Mouse (Mus musculus) cerebellum, adult (tissue): ENCODE results near the gene Syne1.

Experiments
- ATAC-seq: cut with Nextera tagmentation; 2 replicates; pipeline ENCODE4 v1.9.2; 2017; ENCODE audit warnings: mild to moderate bottlenecking, moderate library complexity, mixed read lengths; ENCODE audit not compliant: insufficient number of reproducible peaks, low FRiP score, low TSS enrichment

The Syne1 gene

GRCm38 (mm10) chr10:5322562-5322961, 228.7 kb downstream of the Syne1 start:
- 0 out of 2 replicates have a peak, but pooled peaks have one; percentile 43 for ATAC-seq

- peak; percentile 74; the same call in 1 of the 2 replicates for ATAC-seq
Observed at GRCm38 (mm10) chr10:5317602-5318001, 233.7 kb downstream of the Syne1 start.

- no peak for ATAC-seq
Observed at GRCm38 (mm10) chr10:5312437-5312836, 238.8 kb downstream of the Syne1 start.

GRCm38 (mm10) chr10:5309961-5310713, 241.1 kb downstream of the Syne1 start:
- no peak for ATAC-seq

DNA sequence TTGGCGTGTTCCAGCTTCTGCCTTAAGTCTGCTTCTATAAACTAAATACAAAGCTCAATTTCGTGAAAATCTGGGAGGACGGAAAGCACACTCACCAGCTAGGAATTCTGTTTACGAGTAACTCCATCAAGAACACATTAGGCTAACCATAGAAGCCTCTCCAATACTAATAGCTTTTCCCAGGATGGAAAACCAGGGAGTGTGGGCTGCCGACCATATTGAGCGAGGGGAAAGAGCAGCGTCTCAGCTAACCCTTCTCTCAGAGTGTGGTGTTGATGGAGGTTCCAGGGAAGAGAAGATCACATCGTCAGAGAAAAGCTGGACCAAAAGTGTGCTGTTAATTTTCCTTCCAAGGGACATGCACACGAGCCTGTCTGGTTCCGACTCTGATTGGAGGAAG, 241.9 kb downstream of the Syne1 start:
- ATAC-seq, result no peak

GRCm38 (mm10) chr10:5305555-5305954, 245.7 kb downstream of the Syne1 start:
- ATAC-seq, result no peak

GRCm38 (mm10) chr10:5295291-5295891, 255.9 kb downstream of the Syne1 start:
- no peak for ATAC-seq

- no peak for ATAC-seq
Observed at GRCm38 (mm10) chr10:5289575-5289909, 261.7 kb downstream of the Syne1 start.

GRCm38 (mm10) chr10:5288716-5289574, 262.3 kb downstream of the Syne1 start:
- ATAC-seq, result peak; percentile 36; the same call in 1 of the 2 replicates

DNA sequence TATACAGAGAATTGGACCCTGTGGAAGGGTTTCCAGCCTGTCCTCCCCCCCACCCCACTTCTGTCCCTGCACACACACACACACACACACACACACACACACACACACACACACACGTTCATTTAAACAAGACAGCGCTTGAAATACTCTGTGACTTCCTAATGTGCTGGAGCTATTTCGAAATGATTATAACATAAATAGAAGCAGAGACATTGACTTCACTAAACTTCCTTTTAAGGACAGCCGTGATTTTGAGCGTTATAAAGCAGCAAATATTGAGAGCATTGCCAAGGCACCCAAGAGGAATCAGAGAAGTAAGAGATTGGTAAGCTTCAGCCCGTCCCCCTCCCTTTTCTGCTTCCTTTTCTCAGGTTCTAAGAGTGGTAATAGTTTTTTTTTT, 263.0 kb downstream of the Syne1 start:
- ATAC-seq, result no peak

GRCm38 (mm10) chr10:5275769-5276168, 275.5 kb downstream of the Syne1 start:
- ATAC-seq, result no peak

DNA sequence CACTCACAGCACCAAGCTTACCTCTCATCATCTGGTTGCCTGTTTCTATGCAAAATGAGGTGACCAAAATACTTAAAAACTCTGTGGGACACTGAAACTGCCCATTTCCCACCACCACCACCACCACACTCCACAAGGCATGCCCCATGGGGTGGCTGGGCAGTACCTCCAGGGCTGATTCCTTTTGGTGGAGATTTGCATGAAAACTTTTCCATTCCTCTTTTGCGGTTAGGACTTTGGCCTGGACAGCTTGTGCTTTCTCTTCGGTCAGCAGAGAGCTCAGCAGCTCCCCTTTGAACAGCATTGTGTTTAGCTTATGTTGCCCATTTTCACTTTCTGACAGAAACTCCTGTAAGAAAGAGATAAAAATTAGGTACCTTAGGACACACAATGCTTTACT, 280.6 kb downstream of the Syne1 start:
- no peak for ATAC-seq

DNA sequence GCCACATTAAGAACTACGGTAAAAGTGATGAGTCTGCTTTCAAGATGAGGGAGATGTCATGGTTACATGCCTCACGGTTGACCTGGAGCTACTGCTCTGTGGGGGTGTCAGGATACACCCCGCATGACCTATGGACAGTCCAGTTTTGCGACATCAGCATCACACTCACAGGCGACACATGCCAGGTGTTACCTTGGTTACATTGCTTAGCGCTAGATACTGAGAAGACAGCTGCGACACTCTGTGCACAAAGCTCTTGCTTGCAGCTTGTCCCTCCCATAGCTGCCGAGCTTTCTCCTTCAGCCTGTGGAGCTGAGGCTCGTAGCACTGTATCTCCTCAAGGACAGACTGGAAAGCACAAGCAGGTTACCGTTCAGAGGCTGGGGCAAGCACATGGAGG, 286.9 kb downstream of the Syne1 start:
- ATAC-seq, result no peak

DNA sequence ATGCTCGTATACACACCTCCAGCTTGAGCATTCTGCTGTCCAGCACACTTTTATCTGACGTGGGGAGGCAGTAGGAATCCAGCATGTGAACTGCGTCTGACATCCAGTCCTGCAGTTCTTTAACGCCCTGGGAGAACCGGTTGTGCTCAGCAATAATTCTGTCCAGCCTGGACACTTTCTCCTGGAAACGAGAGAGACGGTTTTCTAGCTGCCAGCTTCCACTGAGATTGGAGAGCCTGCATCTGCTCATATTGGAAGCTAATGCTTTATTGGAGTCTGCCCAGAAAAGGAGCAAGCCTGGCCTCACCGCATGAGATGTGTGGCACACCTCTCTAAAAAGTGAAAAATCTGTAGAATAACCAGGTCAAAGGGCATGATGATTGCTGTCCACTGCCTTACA, 288.6 kb downstream of the Syne1 start:
- peak; percentile 90; the same call in 1 of the 2 replicates for ATAC-seq

DNA sequence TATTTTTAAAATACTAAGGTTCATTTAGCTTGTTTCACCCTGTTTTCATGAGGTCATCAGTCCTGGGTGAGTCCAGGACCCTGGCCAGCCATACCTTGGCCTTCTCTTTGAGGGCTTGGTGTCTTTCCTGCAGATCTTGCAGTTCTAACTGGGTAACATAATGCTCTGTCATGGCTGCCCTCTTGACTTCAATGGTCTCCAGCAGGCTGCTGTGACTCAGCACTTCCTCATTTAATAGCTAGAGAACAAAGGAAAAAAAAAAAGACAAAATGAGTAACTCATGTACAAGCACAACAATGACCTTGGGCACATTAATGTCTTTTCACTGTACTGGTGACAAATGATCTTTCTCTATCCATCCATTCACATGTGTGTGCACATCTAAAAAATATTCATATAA, 294.6 kb downstream of the Syne1 start:
- no peak for ATAC-seq

DNA sequence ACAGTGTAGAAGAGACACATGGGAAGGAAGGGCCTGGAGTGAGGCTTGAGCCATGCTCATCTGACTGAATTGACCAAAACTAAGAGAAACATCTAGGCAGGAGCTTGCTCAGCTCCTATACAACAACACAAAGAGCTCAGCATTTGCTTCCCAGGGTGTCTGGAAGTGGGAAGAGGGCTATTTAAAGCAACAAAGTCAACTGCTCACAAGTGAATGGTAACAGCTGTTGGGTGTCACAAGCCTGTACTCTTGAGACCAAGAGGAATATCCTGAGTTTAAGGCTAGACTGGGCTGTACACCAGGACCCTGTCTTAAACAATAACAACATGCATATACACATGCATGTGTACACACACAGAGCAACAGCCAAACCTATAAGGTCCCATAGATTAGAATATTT, 297.5 kb downstream of the Syne1 start:
- no peak for ATAC-seq

GRCm38 (mm10) chr10:5250702-5251101, 300.6 kb downstream of the Syne1 start:
- ATAC-seq, result no peak

- no peak for ATAC-seq
Observed at GRCm38 (mm10) chr10:5239680-5240079, 311.6 kb downstream of the Syne1 start.

DNA sequence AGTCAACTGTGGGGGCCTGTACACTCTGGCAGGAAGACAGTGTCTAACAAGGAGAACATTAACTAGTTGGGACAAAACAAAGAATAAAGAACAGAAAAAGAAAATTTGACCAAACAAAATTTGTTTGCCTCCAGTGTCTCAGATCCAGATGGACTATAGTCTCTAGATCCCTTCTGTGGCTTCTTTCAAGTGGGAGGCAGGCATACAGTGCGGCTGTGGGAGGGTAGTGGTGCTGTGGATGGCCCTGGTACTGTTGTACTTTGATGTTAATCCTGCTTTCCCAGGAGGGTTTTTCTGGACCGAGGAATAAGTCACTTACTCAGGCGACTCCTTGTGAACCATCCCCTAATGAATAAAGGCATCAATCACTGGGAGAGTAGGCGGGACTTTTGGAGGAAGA, 314.4 kb downstream of the Syne1 start:
- ATAC-seq, result no peak

DNA sequence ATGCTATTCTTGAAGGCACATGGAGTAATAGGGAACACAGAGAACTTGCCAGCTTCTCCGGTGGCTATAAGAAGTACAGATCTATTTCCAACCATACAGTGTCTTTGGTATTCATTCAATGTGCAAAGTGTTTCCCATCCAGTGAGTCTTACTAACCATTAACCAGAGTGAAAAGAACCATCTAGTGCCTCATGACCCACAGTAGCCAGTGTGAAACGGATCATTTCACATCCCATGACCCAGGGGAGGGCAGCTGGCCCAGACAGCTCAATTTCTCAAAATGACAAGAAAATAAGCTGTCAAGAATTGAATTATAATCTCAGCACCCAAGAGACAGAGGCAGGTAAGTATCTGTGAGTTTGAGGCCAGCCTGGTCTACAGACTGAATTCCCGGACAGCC, 315.1 kb downstream of the Syne1 start:
- no peak for ATAC-seq
